In the genomic region with DNA sequence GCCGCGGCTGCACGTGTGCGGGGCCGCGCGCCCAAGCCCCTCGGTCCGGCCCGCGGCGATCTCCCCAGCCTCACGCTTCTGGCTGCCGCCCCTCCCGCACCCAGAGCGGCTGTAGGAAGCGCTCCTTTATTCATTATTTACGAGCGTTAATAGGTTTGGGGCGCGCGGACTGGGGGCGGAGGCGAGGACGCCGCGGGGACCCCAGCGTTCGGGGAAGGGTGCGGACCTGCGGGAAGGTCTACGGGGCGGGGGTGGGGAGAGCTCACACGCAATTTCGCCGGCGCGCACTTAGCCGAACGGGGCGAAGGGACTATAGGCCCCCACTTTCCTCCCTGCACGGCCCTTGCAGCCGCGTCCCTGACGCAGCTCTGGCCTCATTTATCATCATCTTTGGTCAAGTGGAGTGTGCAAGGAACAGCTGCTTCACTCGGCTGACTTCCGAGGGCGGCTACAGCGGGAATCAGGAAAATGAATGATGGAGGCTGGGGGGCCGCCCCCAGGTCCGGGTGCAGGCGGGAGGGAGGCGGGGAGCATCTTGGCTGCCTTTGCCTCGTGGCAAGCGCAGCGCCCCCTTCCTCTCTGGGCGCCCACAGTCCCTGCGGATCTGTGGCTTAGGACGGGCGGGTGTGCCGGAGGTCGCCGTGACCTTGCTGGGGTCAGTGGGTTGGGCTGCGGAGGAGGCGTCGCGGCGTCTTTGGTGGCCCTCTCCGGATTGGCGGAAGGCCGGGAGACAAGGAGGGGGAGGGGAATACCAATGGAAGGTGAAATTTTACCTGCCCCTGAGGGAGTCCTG, we compare ENCODE assay signal across 8 mouse cellular contexts. TPM values are rescaled to one million over a fixed set of nuclear protein-coding genes. Genes with fewer than 3 reads are reported as not detected.
DNase-seq lines count a peak whose midpoint lies in the region; ATAC-seq lines count a peak whose summit lies in the region.

No protein-coding gene starts in this region.

- DNase-seq in urinary bladder, adult 2 months (ENCODE audit: low spot score) = peak; percentile 47
- no peak for DNase-seq in urinary bladder, postnatal 10 days (ENCODE audit: low spot score)
- peak; percentile 76 for DNase-seq in liver
- peak; percentile 49 to 63 for DNase-seq in spleen, postnatal 10 days (ENCODE audit: low spot score in 2 of 2)

- H3K4me3 ChIP-seq in embryonic facial prominence, embryonic 15.5 days (replicated peaks) = peak overlapping the region; percentile 60
- H3K4me3 ChIP-seq in heart, embryonic 12.5 days = peak overlapping the region; percentile 65
- H3K4me3 ChIP-seq in kidney, embryonic 14.5 days (ENCODE audit: low read length) = peak overlapping the region; percentile 66
- H3K4me3 ChIP-seq in midbrain, embryonic 16.5 days (ENCODE audit: low read depth, low read length) = peak overlapping the region; percentile 66

- peak overlapping the region; percentile 58 for H3K9ac ChIP-seq in embryonic facial prominence, embryonic 15.5 days
- H3K9ac ChIP-seq in heart, embryonic 12.5 days = peak overlapping the region; percentile 89
- H3K9ac ChIP-seq in kidney, embryonic 14.5 days (ENCODE audit: low read depth, low read length) = peak overlapping the region; percentile 79
- H3K9ac ChIP-seq in midbrain, embryonic 16.5 days (ENCODE audit: low read depth, low read length) = peak overlapping the region; percentile 82

- under 1% methylated on average over 71 of the region's 71 CpGs for WGBS in embryonic facial prominence, embryonic 15.5 days
- under 1% methylated on average over 67 of the region's 71 CpGs for WGBS in heart, embryonic 12.5 days
- WGBS in kidney, embryonic 14.5 days = under 1% methylated on average over 69 of the region's 71 CpGs
- 1% methylated on average over 55 of the region's 71 CpGs for WGBS in midbrain, embryonic 16.5 days

- ATAC-seq in embryonic facial prominence, embryonic 15.5 days (ENCODE audit: insufficient number of reproducible peaks, low FRiP score, low TSS enrichment, low read depth) = peak; percentile 13; the same call in 1 of the 2 replicates
- peak; percentile 62 for ATAC-seq in heart, embryonic 12.5 days (ENCODE audit: insufficient number of reproducible peaks, low FRiP score)
- peak; percentile 63 for ATAC-seq in kidney, embryonic 14.5 days (ENCODE audit: low FRiP score, low TSS enrichment)
- peak; percentile 62 for ATAC-seq in midbrain, embryonic 16.5 days

- H3K4me1 ChIP-seq in embryonic facial prominence, embryonic 15.5 days = peaks cover 87% of the 10 kb centered on the region
- H3K4me1 ChIP-seq in heart, embryonic 12.5 days (replicated peaks) = peaks cover 88% of the 10 kb centered on the region
- H3K4me1 ChIP-seq in kidney, embryonic 14.5 days (ENCODE audit: control insufficient read depth, insufficient read depth, low read length) = peaks cover 44% of the 10 kb centered on the region
- H3K4me1 ChIP-seq in midbrain, embryonic 16.5 days (ENCODE audit: control insufficient read depth, insufficient read depth, low read length) = peaks cover 44% of the 10 kb centered on the region

- peak overlapping the region; percentile 93 for H3K27ac ChIP-seq in embryonic facial prominence, embryonic 15.5 days (replicated peaks)
- H3K27ac ChIP-seq in heart, embryonic 12.5 days (ENCODE audit: poor library complexity, severe bottlenecking) = peak overlapping the region; percentile 97
- peak overlapping the region; percentile 90 for H3K27ac ChIP-seq in kidney, embryonic 14.5 days (ENCODE audit: low read depth, low read length)
- peak overlapping the region; percentile 98 for H3K27ac ChIP-seq in midbrain, embryonic 16.5 days (ENCODE audit: low read length)

- peak overlapping the region; percentile 100 for H3K4me2 ChIP-seq in embryonic facial prominence, embryonic 15.5 days (replicated peaks)
- H3K4me2 ChIP-seq in heart, embryonic 12.5 days = peak overlapping the region; percentile 99
- peak overlapping the region; percentile 100 for H3K4me2 ChIP-seq in kidney, embryonic 14.5 days (replicated peaks; ENCODE audit: low read depth, low read length)
- H3K4me2 ChIP-seq in midbrain, embryonic 16.5 days (ENCODE audit: low read length) = peak overlapping the region; percentile 71

- no peaks in the 10 kb centered on the region for H3K9me3 ChIP-seq in embryonic facial prominence, embryonic 15.5 days (replicated peaks)
- H3K9me3 ChIP-seq in heart, embryonic 12.5 days (replicated peaks) = no peaks in the 10 kb centered on the region
- H3K9me3 ChIP-seq in kidney, embryonic 14.5 days (ENCODE audit: control insufficient read depth, low read length) = no peaks in the 10 kb centered on the region
- no peaks in the 10 kb centered on the region for H3K9me3 ChIP-seq in midbrain, embryonic 16.5 days (replicated peaks; ENCODE audit: control insufficient read depth, low read length, poor library complexity, severe bottlenecking)

- no peaks in the 10 kb centered on the region for H3K27me3 ChIP-seq in embryonic facial prominence, embryonic 15.5 days
- H3K27me3 ChIP-seq in heart, embryonic 12.5 days (replicated peaks) = no peaks in the 10 kb centered on the region
- H3K27me3 ChIP-seq in kidney, embryonic 14.5 days (ENCODE audit: control insufficient read depth, insufficient read depth, low read length) = no peaks in the 10 kb centered on the region
- H3K27me3 ChIP-seq in midbrain, embryonic 16.5 days (ENCODE audit: control insufficient read depth, insufficient read depth, low read depth, low read length) = no peaks in the 10 kb centered on the region

- no peaks in the 10 kb centered on the region for H3K36me3 ChIP-seq in embryonic facial prominence, embryonic 15.5 days
- peaks cover 5% of the 10 kb centered on the region; the same call in 1 of the 2 replicates for H3K36me3 ChIP-seq in heart, embryonic 12.5 days
- no peaks in the 10 kb centered on the region for H3K36me3 ChIP-seq in kidney, embryonic 14.5 days (ENCODE audit: control insufficient read depth, insufficient read depth, low read length)
- no peaks in the 10 kb centered on the region for H3K36me3 ChIP-seq in midbrain, embryonic 16.5 days (ENCODE audit: control insufficient read depth, insufficient read depth, low read length)

RNA-seq across cellular contexts. Expression of a gene that starts 46.0 kb away (rescaled TPM):
- 157 and 168 TPM in 2 replicates for polyA plus RNA-seq in urinary bladder, adult 2 months (2012; rRNA removed)
- 76.7 and 78.1 TPM in 2 replicates for polyA plus RNA-seq in embryonic facial prominence, embryonic 15.5 days (2015; fragmentation: Nextera tagmentation; extraction: Ambion mirVana)
- polyA plus RNA-seq in heart, embryonic 12.5 days (2016; fragmentation: Nextera tagmentation; extraction: Ambion mirVana) = 39.7 and 41.1 TPM in 2 replicates
- polyA plus RNA-seq in kidney, embryonic 14.5 days (2014; fragmentation: Nextera tagmentation; extraction: Ambion mirVana) = 58.8 and 60.1 TPM in 2 replicates
- polyA plus RNA-seq in midbrain, embryonic 16.5 days (2015; fragmentation: Nextera tagmentation; extraction: Ambion mirVana) = 31.9 and 34.1 TPM in 2 replicates

Comparison
In these comparisons a context has a peak if more than half of its experiments do, and no peak if none do; other contexts are left out.
1. ATAC-seq: peak in every context shown above with its lines; median percentile 63 in kidney, embryonic 14.5 days; 62 in heart, embryonic 12.5 days; 62 in midbrain, embryonic 16.5 days; 13 in embryonic facial prominence, embryonic 15.5 days.